In the genomic region with DNA sequence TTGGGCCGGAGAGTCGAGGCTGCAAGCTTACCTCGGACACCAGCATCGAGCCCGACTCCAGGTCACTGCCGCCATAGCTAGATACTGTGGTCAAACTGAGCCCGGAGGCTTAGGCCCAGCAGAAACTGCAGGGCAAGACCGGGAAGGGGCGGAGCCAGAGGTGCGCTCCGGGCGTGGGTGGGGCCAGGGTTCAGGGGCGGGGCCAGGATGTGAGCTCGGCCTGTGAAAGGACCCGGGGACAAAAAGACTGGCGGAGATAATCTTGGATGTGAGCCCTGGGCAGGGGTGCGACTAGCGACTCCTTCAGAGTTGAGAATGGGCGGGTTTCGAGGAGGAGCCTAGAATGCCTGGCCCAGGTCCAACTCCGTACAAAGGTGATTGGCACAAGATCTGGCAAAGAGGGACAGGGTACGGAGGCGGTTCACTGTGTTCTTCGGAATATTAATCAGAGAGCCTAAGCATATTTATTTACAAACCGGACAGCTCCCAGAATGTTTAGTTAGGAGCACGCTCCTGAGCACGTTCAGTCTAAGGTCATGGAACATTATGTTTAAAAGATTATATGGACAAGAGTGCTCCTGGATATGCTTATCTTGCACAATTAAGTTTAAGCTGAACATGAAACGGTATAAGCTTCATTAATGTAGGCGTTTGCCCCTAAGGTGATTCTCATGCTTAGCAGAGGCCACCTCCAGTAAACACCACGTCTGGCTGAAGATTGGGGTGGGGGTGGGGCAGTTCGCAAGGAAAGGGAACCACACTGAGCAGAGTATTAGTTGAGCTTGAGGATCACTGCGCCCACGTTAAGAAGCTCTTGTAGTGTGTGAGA, we compare ENCODE assay signal across 1 mouse cellular context.
TF ChIP-seq lines count a peak whose summit lies in the region.

No protein-coding gene starts in this region.

TF ChIP-seq in C2C12, 6 proteins besides CTCF, POLR2A, EP300 and RAD21 (continued from another document):
- TF ChIP-seq MYOG (IDR thresholded peaks at IDR 0.05; ENCODE audit: control insufficient read depth, extremely low read depth, insufficient read length) (no peak), FOSL1 (IDR thresholded peaks at IDR 0.05; ENCODE audit: insufficient read depth, low read length, poor library complexity, severe bottlenecking) (no peak), USF1 (IDR thresholded peaks at IDR 0.05; ENCODE audit: low read depth) (no peak)
